Mouse (Mus musculus) megakaryocyte, embryonic 14.5 days (primary cell): ENCODE results near the gene Yeats2. TPM values are rescaled to one million over a fixed set of nuclear protein-coding genes. Genes with fewer than 3 reads are reported as not detected.

ENCODE experiments used
- H3K27me3 ChIP-seq: replicated peaks from 2 replicates; pipeline ENCODE3; 2012; ENCODE audit warnings: inconsistent platforms
- H3K36me3 ChIP-seq: replicated peaks from 2 replicates; pipeline ENCODE3; 2012; ENCODE audit warnings: low read length, inconsistent platforms, mixed read lengths
- H3K4me1 ChIP-seq: 2 replicates; pipeline ENCODE4 v1.6.1; 2012; ENCODE audit warnings: inconsistent platforms
- H3K4me3 ChIP-seq: replicated peaks from 2 replicates; pipeline ENCODE3; 2012; ENCODE audit warnings: moderate library complexity, mild to moderate bottlenecking, inconsistent platforms
- H3K9me3 ChIP-seq: 2 replicates; pipeline ENCODE4 v1.6.1; 2012; ENCODE audit warnings: inconsistent platforms
- FLI1 ChIP-seq: IDR thresholded peaks from 2 replicates; pipeline ENCODE4 v1.6.1; 2012; ENCODE audit warnings: low read length, inconsistent platforms, mixed read lengths
- GATA1 ChIP-seq: IDR thresholded peaks from 3 replicates; pipeline ENCODE4 v1.6.1; 2012; ENCODE audit warnings: mixed read lengths, low read length, inconsistent platforms, borderline replicate concordance
- polyA plus RNA-seq: library from polyadenylated mRNA; stranded (reverse); fragments of >175 nt; gene quantifications from 2 replicates; pipeline ENCODE4 v1.2.3, GENCODE M21; 2012; ENCODE audit warnings: low replicate concordance; ENCODE audit not compliant: insufficient read depth

Gene Yeats2
- polyA plus RNA-seq, 1 experiment = 6.7 TPM

GRCm38 (mm10) chr16:20228167-20228566, 87.3 kb downstream of the Yeats2 start:
- Histone ChIP-seq H3K4me3 (no peak overlapping the region), H3K9me3 (no peaks in the 10 kb centered on the region), H3K4me1 (no peaks in the 10 kb centered on the region), H3K36me3 (peaks cover 67% of the 10 kb centered on the region), H3K27me3 (no peaks in the 10 kb centered on the region)
- TF ChIP-seq GATA1 (no peak), FLI1 (no peak)

DNA sequence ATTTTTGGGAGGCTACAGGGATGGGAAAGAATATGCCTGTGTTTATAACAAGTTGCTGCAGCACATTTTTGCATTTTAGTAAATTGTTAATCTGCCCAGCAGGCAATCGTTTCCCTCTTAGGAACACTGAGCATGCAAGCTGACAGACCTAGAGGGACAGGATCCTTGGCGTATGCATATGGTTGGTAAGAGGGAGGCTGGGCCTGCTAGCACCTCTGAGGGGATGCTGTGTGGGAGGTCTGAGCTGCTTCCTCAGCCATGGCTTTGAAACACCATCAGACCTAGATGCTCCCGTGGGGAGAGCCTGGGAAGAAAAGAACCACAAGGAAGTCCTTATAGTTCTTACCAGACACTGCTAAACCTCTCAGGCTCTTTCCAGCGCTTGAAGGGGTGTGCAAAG, 93.5 kb downstream of the Yeats2 start:
- Histone ChIP-seq H3K4me1 (peaks cover 6% of the 10 kb centered on the region; the same call in 1 of the 2 replicates), H3K9me3 (no peaks in the 10 kb centered on the region), H3K27me3 (peaks cover 12% of the 10 kb centered on the region), H3K36me3 (peaks cover 43% of the 10 kb centered on the region), H3K4me3 (no peak overlapping the region)
- TF ChIP-seq FLI1 (no peak), GATA1 (no peak)

DNA sequence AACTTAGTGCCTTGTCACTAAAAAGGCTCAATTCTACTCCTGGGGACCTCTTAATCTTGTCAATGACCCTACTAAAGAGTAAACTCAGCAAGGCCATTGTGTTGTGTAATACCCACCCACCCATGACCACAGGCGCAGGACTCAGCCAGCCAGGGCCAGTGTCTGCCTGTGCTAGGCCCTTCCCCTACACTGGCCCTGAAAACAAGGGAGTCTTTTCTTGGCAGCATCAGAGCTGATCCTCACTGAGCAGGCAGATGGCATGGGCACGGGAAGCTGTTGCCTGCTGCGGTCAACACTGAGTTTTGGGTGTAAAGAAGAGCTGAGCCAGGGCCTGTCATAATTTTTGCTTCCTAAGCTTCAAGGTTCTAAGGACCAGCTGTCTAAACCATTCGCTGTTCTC, 96.6 kb downstream of the Yeats2 start:
- no peak for TF ChIP-seq GATA1
- no peak for TF ChIP-seq FLI1
- Histone ChIP-seq H3K4me3 (no peak overlapping the region), H3K27me3 (peaks cover 43% of the 10 kb centered on the region), H3K9me3 (peaks cover 4% of the 10 kb centered on the region), H3K36me3 (peaks cover 18% of the 10 kb centered on the region), H3K4me1 (peaks cover 25% of the 10 kb centered on the region)

- peaks cover 7% of the 10 kb centered on the region for H3K36me3 ChIP-seq
- no peak for TF ChIP-seq FLI1
- no peak for TF ChIP-seq GATA1
- H3K4me3 ChIP-seq = no peak overlapping the region
- H3K4me1 ChIP-seq = peaks cover 25% of the 10 kb centered on the region
- peaks cover 7% of the 10 kb centered on the region for H3K9me3 ChIP-seq
- peaks cover 49% of the 10 kb centered on the region for H3K27me3 ChIP-seq
Measured at GRCm38 (mm10) chr16:20238646-20239045, 97.8 kb downstream of the Yeats2 start.

GRCm38 (mm10) chr16:20240468-20241414, 99.9 kb downstream of the Yeats2 start, which contains the start of gene Map6d1:
TSS of gene Map6d1 (minus strand) at chr16:20241358.
- Histone ChIP-seq H3K4me3 (peak within 1 kb of the TSS; percentile 94), H3K36me3 (no peaks in the 10 kb centered on the region), H3K27me3 (peaks cover 57% of the 10 kb centered on the region), H3K9me3 (peaks cover 11% of the 10 kb centered on the region), H3K4me1 (peaks cover 25% of the 10 kb centered on the region)
- TF ChIP-seq FLI1 = no peak
- no peak for TF ChIP-seq GATA1

DNA sequence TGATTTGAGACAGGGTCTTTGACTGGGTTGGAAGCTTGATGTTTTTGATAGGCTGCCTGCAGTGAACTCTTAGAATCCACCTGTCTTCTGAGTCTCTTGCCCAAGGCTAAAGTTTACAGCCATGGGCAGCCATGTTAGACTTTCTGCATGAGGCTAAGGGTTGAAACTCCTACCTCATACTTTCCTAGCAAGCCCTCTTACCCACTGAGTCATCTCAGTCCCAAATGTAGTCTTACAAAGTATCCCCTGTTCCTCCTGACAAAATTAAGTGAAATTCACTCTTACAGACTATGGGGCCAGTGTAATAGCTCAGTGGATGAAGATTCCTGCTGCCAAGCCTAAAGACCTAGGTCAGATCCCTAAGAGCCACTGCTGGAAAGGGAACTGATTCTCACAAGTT, 106.2 kb downstream of the Yeats2 start:
- Histone ChIP-seq H3K4me1 (no peaks in the 10 kb centered on the region), H3K36me3 (no peaks in the 10 kb centered on the region), H3K27me3 (peaks cover 30% of the 10 kb centered on the region), H3K9me3 (peaks cover 10% of the 10 kb centered on the region), H3K4me3 (no peak overlapping the region)
- TF ChIP-seq GATA1 (no peak), FLI1 (no peak)

GRCm38 (mm10) chr16:20248442-20249174, 107.7 kb downstream of the Yeats2 start:
- H3K4me3 ChIP-seq = no peak overlapping the region
- H3K27me3 ChIP-seq = peaks cover 22% of the 10 kb centered on the region
- H3K36me3 ChIP-seq = no peaks in the 10 kb centered on the region
- TF ChIP-seq FLI1 (no peak), GATA1 (no peak)
- no peaks in the 10 kb centered on the region for H3K4me1 ChIP-seq
- peaks cover 4% of the 10 kb centered on the region for H3K9me3 ChIP-seq

DNA sequence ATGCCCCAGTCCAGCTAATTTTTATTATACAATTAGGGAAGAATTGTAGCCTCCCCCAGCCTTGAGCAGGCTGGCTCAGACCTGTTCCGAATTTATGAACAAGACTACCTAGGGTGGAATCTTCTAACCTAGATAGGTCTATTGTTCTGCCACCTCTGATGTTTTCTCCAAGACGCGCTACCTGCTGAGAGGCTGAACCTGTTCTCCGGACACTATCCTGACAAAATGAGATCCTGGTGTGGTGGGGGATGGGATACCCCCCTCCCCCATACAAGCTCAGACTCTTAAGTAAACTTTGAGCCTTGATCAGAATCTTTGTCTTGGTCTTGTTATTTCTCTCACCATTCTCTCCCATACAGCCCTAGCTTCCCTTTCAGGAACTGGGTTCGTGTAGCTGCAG, 117.1 kb downstream of the Yeats2 start:
- Histone ChIP-seq H3K4me3 (no peak overlapping the region), H3K4me1 (no peaks in the 10 kb centered on the region), H3K9me3 (0 out of 2 replicates have a peak, but pooled peaks cover 2% of the 10 kb centered on the region), H3K36me3 (no peaks in the 10 kb centered on the region), H3K27me3 (peaks cover 2% of the 10 kb centered on the region)
- TF ChIP-seq FLI1 (no peak), GATA1 (no peak)

- Histone ChIP-seq H3K36me3 (no peaks in the 10 kb centered on the region), H3K4me1 (no peaks in the 10 kb centered on the region), H3K4me3 (no peak overlapping the region), H3K9me3 (no peaks in the 10 kb centered on the region), H3K27me3 (peaks cover 8% of the 10 kb centered on the region)
- no peak for TF ChIP-seq FLI1
- TF ChIP-seq GATA1 = no peak
Measured at GRCm38 (mm10) chr16:20265089-20265488, 124.2 kb downstream of the Yeats2 start.
